Mouse (Mus musculus): ENCODE results near the gene Gm10837. TPM values are rescaled to one million over a fixed set of nuclear protein-coding genes. Genes with fewer than 3 reads are reported as not detected.

Gene Gm10837
- polyA plus RNA-seq, 1 experiment from 2014 or later = 0.57 TPM

GRCm38 (mm10) chr14:122483556-122484421 is 6.6 kb upstream of the Gm10837 start:
- 0 out of 2 replicates have a peak overlapping the region, but pooled peaks have one; percentile 2 for H3K4me3 ChIP-seq
- peaks cover 62% of the 10 kb centered on the region for H3K27me3 ChIP-seq
- peak overlapping the region; percentile 17 for H3K4me2 ChIP-seq (replicated peaks)
- H3K27ac ChIP-seq (replicated peaks) = peak overlapping the region; percentile 60; the same call in 1 of the 2 replicates
- WGBS = 24% methylated on average over 18 of the region's 18 CpGs
- no peak overlapping the region for H3K9ac ChIP-seq (replicated peaks)
- peaks cover 21% of the 10 kb centered on the region for H3K4me1 ChIP-seq
- no peaks in the 10 kb centered on the region for H3K9me3 ChIP-seq
- ATAC-seq (replicated peaks) = 0 out of 2 replicates have a peak, but pooled peaks have one; percentile 16
- H3K36me3 ChIP-seq = no peaks in the 10 kb centered on the region

DNA sequence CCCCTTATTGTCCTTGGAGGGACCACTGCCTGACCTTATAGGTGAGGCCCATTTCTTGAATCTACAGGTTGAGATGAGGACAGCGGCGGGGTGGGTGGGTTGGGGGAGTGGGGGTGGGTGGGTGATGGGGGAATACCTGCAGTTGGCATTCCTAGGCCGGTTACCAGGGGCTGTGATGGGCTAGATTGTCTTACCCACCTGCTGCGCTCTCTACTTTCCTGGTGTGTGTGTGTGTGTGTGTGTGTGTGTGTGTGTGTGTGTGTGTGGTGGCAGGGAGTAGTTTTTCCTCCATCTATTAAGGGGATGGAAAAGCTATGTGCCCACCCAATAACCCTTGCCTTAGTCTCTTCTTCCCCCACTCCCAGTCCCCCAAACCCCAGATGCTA is 5.9 kb upstream of the Gm10837 start:
- 0 out of 2 replicates have a peak, but pooled peaks have one; percentile 1 for ATAC-seq (replicated peaks)
- Histone ChIP-seq H3K27me3 (peaks cover 67% of the 10 kb centered on the region), H3K4me1 (peaks cover 18% of the 10 kb centered on the region; the same call in 1 of the 2 replicates), H3K9ac (replicated peaks) (no peak overlapping the region; the same call in 1 of the 2 replicates), H3K36me3 (no peaks in the 10 kb centered on the region), H3K9me3 (no peaks in the 10 kb centered on the region), H3K4me2 (replicated peaks) (peak overlapping the region; percentile 19), H3K27ac (replicated peaks) (peak overlapping the region; percentile 60; the same call in 1 of the 2 replicates), H3K4me3 (no peak overlapping the region)
- WGBS = 30% methylated on average over 4 of the region's 4 CpGs

GRCm38 (mm10) chr14:122484844-122485551 is 5.4 kb upstream of the Gm10837 start:
- Histone ChIP-seq H3K27ac (replicated peaks) (peak overlapping the region; percentile 56), H3K9ac (replicated peaks) (no peak overlapping the region; the same call in 1 of the 2 replicates), H3K4me3 (no peak overlapping the region), H3K4me1 (peaks cover 23% of the 10 kb centered on the region), H3K27me3 (peaks cover 71% of the 10 kb centered on the region), H3K4me2 (replicated peaks) (peak overlapping the region; percentile 19), H3K9me3 (no peaks in the 10 kb centered on the region), H3K36me3 (no peaks in the 10 kb centered on the region)
- peak; percentile 39; the same call in 1 of the 2 replicates for ATAC-seq (replicated peaks)
- 10% methylated on average over 24 of the region's 24 CpGs for WGBS

DNA sequence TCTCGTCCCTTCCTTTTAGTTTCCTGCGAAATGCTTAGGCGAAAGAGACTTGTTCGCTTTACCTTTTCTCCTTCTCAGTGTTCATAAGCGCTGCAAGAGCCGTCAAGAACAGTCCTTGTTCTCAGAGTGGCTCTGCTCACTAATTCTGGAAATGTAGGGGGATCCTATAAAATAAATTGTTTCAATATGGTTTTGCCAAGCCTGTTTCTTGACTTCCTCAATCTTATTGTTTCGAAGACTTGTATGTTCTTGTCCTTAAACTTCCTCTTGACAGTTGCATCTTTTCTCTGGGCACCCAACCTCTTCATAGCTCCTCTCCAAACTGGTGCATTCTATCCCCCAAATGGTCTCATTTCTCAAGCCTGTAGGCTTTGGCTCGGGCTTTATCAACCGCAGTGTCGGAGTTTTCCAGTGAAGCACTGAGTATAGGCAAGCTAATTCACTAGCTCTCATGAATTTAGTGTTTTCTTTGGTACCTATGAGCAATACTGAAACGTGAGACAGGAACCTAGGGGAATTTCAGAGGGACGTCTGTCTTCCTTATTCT is 4.7 kb upstream of the Gm10837 start:
- H3K9ac ChIP-seq (replicated peaks) = no peak overlapping the region

GRCm38 (mm10) chr14:122486611-122487010 is 3.8 kb upstream of the Gm10837 start:
- Histone ChIP-seq H3K4me3 (no peak overlapping the region), H3K9ac (replicated peaks) (no peak overlapping the region), H3K4me1 (peaks cover 27% of the 10 kb centered on the region), H3K27ac (replicated peaks) (no peak overlapping the region), H3K36me3 (no peaks in the 10 kb centered on the region), H3K9me3 (no peaks in the 10 kb centered on the region), H3K27me3 (peaks cover 76% of the 10 kb centered on the region), H3K4me2 (replicated peaks) (no peak overlapping the region)
- WGBS = 40% methylated on average over 1 of the region's 1 CpGs
- ATAC-seq (replicated peaks) = no peak

More for the DNA sequence above, 4.7 kb upstream of the Gm10837 start:
- no peaks in the 10 kb centered on the region for H3K36me3 ChIP-seq
- H3K4me1 ChIP-seq = peaks cover 30% of the 10 kb centered on the region
- H3K27me3 ChIP-seq = peaks cover 73% of the 10 kb centered on the region
- no peak overlapping the region for H3K4me3 ChIP-seq
- no peaks in the 10 kb centered on the region for H3K9me3 ChIP-seq
- H3K4me2 ChIP-seq (replicated peaks) = peak overlapping the region; percentile 19
- 14% methylated on average over 12 of the region's 12 CpGs for WGBS
- H3K27ac ChIP-seq (replicated peaks) = peak overlapping the region; percentile 56
- no peak for ATAC-seq (replicated peaks)

DNA sequence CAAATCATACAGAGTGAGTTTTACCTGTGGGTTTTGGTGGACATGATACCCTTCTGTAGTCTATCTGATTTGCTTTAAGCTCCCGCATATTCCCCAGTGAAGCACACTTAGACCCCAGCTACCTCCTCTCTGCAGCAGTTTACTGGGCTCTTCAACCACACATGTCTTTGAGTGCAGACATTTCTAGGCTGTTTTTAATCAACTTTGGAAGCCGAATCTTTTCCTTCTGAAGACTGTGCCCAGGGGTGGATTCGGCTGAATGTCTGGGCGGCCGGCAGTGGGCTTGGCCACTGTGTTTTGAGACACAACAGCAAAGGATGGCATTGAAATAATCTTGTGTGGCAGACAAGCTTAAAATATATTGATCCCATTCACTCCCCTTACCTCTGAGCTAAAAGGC is 3.0 kb upstream of the Gm10837 start:
- H3K9me3 ChIP-seq = no peaks in the 10 kb centered on the region
- H3K9ac ChIP-seq (replicated peaks) = no peak overlapping the region
- H3K4me2 ChIP-seq (replicated peaks) = no peak overlapping the region
- 30% methylated on average over 5 of the region's 5 CpGs for WGBS
- ATAC-seq (replicated peaks) = no peak
- H3K36me3 ChIP-seq = no peaks in the 10 kb centered on the region
- H3K27ac ChIP-seq (replicated peaks) = no peak overlapping the region
- H3K4me3 ChIP-seq = no peak overlapping the region
- H3K27me3 ChIP-seq = peaks cover 75% of the 10 kb centered on the region
- peaks cover 26% of the 10 kb centered on the region for H3K4me1 ChIP-seq

GRCm38 (mm10) chr14:122489041-122489440 is 1.3 kb upstream of the Gm10837 start:
- peaks cover 70% of the 10 kb centered on the region for H3K27me3 ChIP-seq
- peaks cover 19% of the 10 kb centered on the region for H3K4me1 ChIP-seq
- no peaks in the 10 kb centered on the region for H3K9me3 ChIP-seq
- WGBS = 2% methylated on average over 5 of the region's 5 CpGs
- H3K4me3 ChIP-seq = no peak overlapping the region
- peak overlapping the region; percentile 19 for H3K4me2 ChIP-seq (replicated peaks)
- no peak for ATAC-seq (replicated peaks)
- H3K27ac ChIP-seq (replicated peaks) = 0 out of 2 replicates have a peak overlapping the region, but pooled peaks have one; percentile 6
- no peak overlapping the region for H3K9ac ChIP-seq (replicated peaks)
- H3K36me3 ChIP-seq = no peaks in the 10 kb centered on the region

DNA sequence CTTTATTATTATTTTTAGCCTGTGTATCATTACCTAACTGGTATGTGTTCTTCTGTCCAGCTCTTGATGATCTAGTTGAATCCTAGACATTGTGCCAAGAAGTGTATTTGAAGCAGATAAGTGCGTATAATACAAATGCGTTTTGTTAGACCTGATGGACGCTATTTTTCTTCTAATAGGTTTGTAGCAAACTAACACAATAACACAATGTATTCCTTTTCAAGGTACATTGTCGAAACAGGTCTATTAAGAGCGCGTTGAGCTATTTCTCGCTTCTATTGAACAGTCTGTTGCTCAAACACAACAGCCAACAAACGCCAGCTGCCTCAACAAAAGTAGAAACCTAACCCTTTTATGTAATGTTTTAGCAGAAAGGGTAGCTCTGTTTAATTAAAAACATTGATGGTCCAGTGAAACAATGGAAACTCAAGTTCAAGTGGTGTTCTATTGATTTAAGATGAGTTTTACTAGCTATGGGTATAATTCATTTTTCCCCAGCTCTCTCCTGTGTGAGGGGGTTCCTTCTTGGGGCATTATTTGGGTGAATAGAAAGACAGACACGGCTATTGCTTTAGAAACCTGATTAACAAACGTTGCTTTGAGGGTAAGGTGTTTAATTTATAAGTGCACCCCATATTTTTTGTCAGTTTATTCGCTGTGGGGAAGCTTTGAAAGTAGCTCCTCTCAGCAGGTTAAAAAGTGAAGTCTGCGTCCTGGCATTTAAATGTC is 536 bp upstream of the Gm10837 start:
- H3K4me3 ChIP-seq = peak overlapping the region; percentile 28
- 0 out of 2 replicates have a peak overlapping the region, but pooled peaks have one; percentile 68 for H3K27ac ChIP-seq (replicated peaks)
- H3K4me2 ChIP-seq (replicated peaks) = peak overlapping the region; percentile 46
- no peak for ATAC-seq (replicated peaks)
- H3K36me3 ChIP-seq = no peaks in the 10 kb centered on the region
- 1% methylated on average over 12 of the region's 12 CpGs for WGBS
- H3K27me3 ChIP-seq = peaks cover 62% of the 10 kb centered on the region
- H3K4me1 ChIP-seq = peaks cover 18% of the 10 kb centered on the region
- no peak overlapping the region for H3K9ac ChIP-seq (replicated peaks)
- no peaks in the 10 kb centered on the region for H3K9me3 ChIP-seq

GRCm38 (mm10) chr14:122491521-122491920 is 1.1 kb downstream of the Gm10837 start:
- Histone ChIP-seq H3K36me3 (no peaks in the 10 kb centered on the region), H3K4me2 (replicated peaks) (no peak overlapping the region), H3K9ac (replicated peaks) (no peak overlapping the region), H3K4me1 (peaks cover 13% of the 10 kb centered on the region), H3K27me3 (peaks cover 45% of the 10 kb centered on the region), H3K27ac (replicated peaks) (no peak overlapping the region), H3K9me3 (no peaks in the 10 kb centered on the region), H3K4me3 (no peak overlapping the region)
- WGBS = 74% methylated on average over 6 of the region's 6 CpGs
- no peak for ATAC-seq (replicated peaks)

DNA sequence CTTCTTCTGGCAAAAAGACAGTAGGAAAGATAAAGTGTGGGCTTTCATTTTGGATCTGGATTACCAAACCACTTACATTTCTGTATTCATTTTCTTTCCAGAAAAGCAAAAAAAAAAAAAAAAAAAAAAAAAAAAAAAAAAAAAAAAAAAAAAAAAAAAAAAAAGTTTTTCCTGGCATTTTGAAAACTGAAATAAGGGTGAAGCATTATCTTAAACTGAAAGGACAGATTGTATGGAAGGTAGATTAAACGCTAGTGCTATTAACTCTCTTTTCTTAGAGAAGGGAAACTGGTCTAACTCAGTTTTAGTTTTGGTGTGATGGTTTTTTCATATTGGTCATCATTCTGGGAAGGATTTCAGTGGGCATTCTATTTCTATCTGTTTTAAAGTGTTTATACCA is 1.6 kb downstream of the Gm10837 start:
- Histone ChIP-seq H3K9me3 (no peaks in the 10 kb centered on the region), H3K4me3 (no peak overlapping the region), H3K4me1 (peaks cover 13% of the 10 kb centered on the region), H3K36me3 (no peaks in the 10 kb centered on the region), H3K27me3 (peaks cover 42% of the 10 kb centered on the region), H3K27ac (replicated peaks) (no peak overlapping the region), H3K4me2 (replicated peaks) (no peak overlapping the region), H3K9ac (replicated peaks) (no peak overlapping the region)
- WGBS = 62% methylated on average over 1 of the region's 1 CpGs
- no peak for ATAC-seq (replicated peaks)

GRCm38 (mm10) chr14:122509058-122509457 is 18.7 kb downstream of the Gm10837 start:
- ATAC-seq (replicated peaks) = no peak

More at GRCm38 (mm10) chr14:122509058-122509457, 18.7 kb downstream of the Gm10837 start:
- no peak overlapping the region for H3K9ac ChIP-seq (replicated peaks)
- H3K27me3 ChIP-seq = no peaks in the 10 kb centered on the region
- no peak overlapping the region for H3K27ac ChIP-seq (replicated peaks)
- no peak overlapping the region for H3K4me2 ChIP-seq (replicated peaks)
- no peak overlapping the region for H3K4me3 ChIP-seq
- no peaks in the 10 kb centered on the region for H3K4me1 ChIP-seq
- WGBS = 31% methylated on average over 2 of the region's 2 CpGs
- no peaks in the 10 kb centered on the region for H3K9me3 ChIP-seq
- H3K36me3 ChIP-seq = no peaks in the 10 kb centered on the region
